Mouse (Mus musculus): Measurements from ENCODE around the gene Siae. TPM values are rescaled to one million over a fixed set of nuclear protein-coding genes. Genes with fewer than 3 reads are reported as not detected.

Siae gene
- polyA plus RNA-seq, 1 experiment from 2014 or later, result 7.8 TPM

DNA sequence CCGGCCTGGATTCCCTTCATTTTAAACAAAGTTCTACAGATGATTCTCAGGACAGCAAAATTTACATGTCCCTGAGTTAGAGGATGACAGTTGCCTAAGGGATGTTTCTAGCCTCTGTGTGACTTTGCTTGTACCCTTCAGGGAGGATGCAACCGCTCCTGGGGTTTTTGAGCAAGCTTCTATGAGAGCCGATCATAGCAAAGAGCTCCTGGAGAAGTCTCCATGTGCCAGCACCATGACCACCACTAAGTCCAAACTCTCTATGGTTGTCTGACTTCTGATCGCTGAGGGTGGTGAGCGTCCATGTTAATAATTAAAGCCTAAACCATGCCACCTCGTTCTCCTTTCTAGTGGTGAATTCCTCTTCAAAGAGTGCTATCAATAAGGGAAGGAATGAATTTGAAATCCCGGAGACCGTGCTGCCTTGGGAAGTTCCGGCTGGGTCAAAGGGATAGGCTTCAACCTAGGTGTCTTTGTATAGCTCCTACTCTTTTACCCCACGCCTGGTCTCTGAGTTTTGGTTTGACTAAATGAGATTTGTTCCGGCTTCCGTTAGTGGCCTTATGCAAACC lies 11.5 kb upstream of the Siae start:
- Histone ChIP-seq H3K9ac (0 out of 2 replicates have a peak overlapping the region, but pooled peaks have one; percentile 13), H3K9me3 (no peaks in the 10 kb centered on the region), H3K4me3 (peak overlapping the region; percentile 38), H3K27ac (no peak overlapping the region), H3K4me1 (peaks cover 37% of the 10 kb centered on the region), H3K27me3 (peaks cover 81% of the 10 kb centered on the region), H3K36me3 (no peaks in the 10 kb centered on the region), H3K4me2 (replicated peaks) (peak overlapping the region; percentile 65)
- 26% methylated on average over 12 of the region's 12 CpGs for WGBS
- ATAC-seq (ENCODE audit: low FRiP score, low read depth), result no peak

DNA sequence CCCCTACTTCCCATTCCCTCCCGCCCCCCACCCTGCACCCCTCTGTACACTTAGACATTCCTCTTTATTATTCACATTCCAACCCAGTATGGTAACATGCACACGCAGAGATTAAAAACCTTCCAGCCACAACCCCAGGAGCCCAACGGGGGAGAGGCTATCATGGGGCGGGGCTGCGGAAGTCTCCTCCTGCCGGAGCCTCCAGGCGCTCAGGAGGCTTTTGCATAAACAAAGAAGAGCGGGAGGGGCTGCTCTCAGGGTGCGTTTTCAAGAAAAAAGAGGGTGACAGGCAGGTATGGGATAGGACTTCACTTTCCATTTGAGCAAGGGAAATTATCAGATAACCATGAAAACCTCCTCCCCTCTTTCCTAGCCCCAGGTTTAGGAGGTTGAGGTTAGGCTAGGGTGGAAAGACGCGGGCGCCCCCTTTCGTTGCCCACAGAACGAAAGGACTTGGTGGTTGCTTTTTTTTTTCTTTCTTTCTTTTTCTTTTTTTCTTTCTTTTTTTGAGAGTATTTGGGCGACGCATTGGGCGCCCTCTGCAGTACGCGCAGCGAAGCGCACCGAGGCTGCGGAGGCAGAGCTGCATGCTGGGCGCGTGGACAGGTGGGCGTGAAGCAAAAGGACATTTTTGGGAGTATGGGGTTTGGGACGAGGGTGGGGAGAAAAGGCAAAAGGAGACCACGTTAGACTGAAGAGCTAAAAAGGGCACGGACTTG lies 10.9 kb upstream of the Siae start:
- peak overlapping the region; percentile 38 for H3K4me3 ChIP-seq
- H3K9me3 ChIP-seq, result no peaks in the 10 kb centered on the region
- no peak overlapping the region for H3K27ac ChIP-seq
- 0% methylated on average over 29 of the region's 29 CpGs for WGBS
- H3K4me1 ChIP-seq, result peaks cover 34% of the 10 kb centered on the region
- peaks cover 82% of the 10 kb centered on the region for H3K27me3 ChIP-seq
- peak; percentile 37 for ATAC-seq (ENCODE audit: low FRiP score, low read depth)
- H3K9ac ChIP-seq, result peak overlapping the region; percentile 13; the same call in 1 of the 2 replicates
- H3K4me2 ChIP-seq (replicated peaks), result peak overlapping the region; percentile 65
- no peaks in the 10 kb centered on the region for H3K36me3 ChIP-seq

DNA sequence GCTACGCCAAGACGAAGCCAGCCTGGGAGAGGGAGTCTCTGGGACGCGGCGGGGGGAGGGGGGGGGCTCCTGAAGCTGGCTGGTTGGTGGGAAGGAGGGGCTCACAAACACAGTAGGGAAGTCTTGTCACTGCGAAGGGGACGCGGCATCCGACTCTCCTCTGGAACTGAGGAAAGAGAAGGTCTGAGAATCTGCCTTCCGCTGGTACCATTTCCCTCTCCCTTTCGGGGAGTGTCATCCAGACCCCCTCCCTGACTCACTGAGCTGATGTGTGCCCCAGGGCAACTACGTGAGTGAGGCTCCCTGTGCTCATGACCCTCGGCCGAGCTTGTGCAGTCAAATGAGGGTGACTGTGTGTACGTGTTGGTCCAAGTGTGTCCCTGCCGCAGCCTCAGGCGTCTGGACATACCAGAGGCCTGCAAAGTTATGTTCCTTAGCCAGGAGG lies 10.3 kb upstream of the Siae start:
- H3K4me2 ChIP-seq (replicated peaks), result peak overlapping the region; percentile 65
- H3K4me1 ChIP-seq, result peaks cover 34% of the 10 kb centered on the region
- no peak overlapping the region for H3K27ac ChIP-seq
- peaks cover 82% of the 10 kb centered on the region for H3K27me3 ChIP-seq
- 5% methylated on average over 17 of the region's 17 CpGs for WGBS
- H3K36me3 ChIP-seq, result no peaks in the 10 kb centered on the region
- H3K4me3 ChIP-seq, result peak overlapping the region; percentile 38
- no peak overlapping the region; the same call in 1 of the 2 replicates for H3K9ac ChIP-seq
- ATAC-seq (ENCODE audit: low FRiP score, low read depth), result no peak
- no peaks in the 10 kb centered on the region for H3K9me3 ChIP-seq

DNA sequence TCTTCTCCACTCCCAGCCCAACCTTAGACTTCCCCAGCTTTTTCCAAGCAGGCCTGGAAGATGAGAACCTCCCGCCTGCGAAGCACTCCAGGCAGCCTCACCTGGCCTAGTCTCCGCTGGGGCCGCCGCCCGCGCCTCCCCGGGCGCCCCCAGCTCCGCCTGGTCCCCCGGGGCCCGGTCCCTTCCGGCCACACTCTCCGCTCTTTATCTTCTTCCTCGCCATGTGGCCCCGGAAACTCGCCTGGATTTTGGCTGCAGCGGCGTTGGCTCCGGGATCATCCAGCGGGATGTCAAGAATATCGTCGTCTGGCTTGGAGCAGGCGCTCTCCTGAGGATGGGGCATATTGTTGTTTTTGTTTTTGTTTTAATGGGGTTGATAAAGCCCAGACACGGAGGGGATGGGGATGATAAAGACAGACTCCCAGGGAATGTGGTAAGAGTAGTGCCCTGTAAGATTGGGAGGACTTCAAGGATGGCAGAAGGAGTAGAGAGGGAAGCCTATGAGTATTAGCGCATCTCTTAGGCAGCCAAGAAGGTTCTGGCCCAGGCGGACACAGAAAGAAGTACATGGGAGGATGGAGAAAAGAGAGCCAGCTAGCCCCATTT lies 9.5 kb upstream of the Siae start:
- Histone ChIP-seq H3K4me1 (peaks cover 34% of the 10 kb centered on the region), H3K36me3 (no peaks in the 10 kb centered on the region), H3K27ac (no peak overlapping the region), H3K4me2 (replicated peaks) (no peak overlapping the region; the same call in 1 of the 2 replicates), H3K9me3 (no peaks in the 10 kb centered on the region), H3K27me3 (peaks cover 83% of the 10 kb centered on the region), H3K9ac (no peak overlapping the region), H3K4me3 (no peak overlapping the region; the same call in 1 of the 2 replicates)
- WGBS, result 9% methylated on average over 27 of the region's 27 CpGs
- ATAC-seq (ENCODE audit: low FRiP score, low read depth), result no peak; the same call in 1 of the 2 replicates

DNA sequence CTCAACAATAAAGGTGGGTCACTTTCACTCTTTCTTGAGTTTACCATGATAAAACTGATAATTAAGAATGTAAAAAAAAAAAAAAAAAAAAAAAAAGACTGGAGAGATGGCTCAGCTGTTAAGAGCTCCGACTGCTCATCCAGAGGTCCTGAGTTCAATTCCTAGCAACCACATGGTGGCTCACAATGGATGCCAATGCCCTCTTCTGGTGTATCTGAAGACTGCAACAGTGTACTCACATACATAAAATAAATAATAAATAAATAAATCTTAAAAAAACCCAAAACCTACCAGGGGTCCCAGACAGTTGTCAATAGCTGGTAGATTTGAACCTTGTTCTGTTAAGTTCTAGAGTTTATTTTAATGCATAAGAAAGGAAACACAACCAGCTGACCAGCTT lies 8.6 kb upstream of the Siae start:
- no peak overlapping the region for H3K9ac ChIP-seq
- ATAC-seq (ENCODE audit: low FRiP score, low read depth), result no peak
- H3K27me3 ChIP-seq, result peaks cover 92% of the 10 kb centered on the region
- peaks cover 31% of the 10 kb centered on the region for H3K4me1 ChIP-seq
- no peak overlapping the region for H3K4me2 ChIP-seq (replicated peaks)
- H3K9me3 ChIP-seq, result no peaks in the 10 kb centered on the region
- H3K36me3 ChIP-seq, result no peaks in the 10 kb centered on the region
- WGBS, result 79% methylated on average over 1 of the region's 1 CpGs
- H3K4me3 ChIP-seq, result no peak overlapping the region
- no peak overlapping the region for H3K27ac ChIP-seq

DNA sequence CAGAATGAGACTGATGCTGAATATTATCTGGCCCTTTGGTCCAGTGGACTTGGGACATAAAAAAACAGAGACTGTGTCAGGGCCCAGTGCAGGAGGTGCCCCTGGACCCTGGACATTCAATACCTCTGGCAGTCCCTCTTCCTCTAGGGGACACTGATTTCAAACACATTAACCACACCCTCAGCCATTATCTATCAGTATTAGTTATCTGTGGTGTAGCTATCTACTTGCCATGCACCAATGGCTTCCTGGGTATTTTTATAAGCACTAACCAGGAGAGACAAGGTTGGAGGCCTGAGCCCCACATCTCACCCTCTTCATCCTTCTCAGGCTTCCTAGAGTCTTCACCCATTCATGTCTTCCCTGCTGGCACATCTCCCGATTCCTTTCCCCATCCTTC lies 5.1 kb upstream of the Siae start:
- Histone ChIP-seq H3K27ac (no peak overlapping the region), H3K36me3 (no peaks in the 10 kb centered on the region), H3K9me3 (no peaks in the 10 kb centered on the region), H3K4me2 (replicated peaks) (no peak overlapping the region), H3K27me3 (peaks cover 96% of the 10 kb centered on the region), H3K4me1 (peaks cover 25% of the 10 kb centered on the region), H3K9ac (no peak overlapping the region), H3K4me3 (no peak overlapping the region)
- 56% methylated on average over 1 of the region's 1 CpGs for WGBS
- ATAC-seq (ENCODE audit: low FRiP score, low read depth), result no peak

DNA sequence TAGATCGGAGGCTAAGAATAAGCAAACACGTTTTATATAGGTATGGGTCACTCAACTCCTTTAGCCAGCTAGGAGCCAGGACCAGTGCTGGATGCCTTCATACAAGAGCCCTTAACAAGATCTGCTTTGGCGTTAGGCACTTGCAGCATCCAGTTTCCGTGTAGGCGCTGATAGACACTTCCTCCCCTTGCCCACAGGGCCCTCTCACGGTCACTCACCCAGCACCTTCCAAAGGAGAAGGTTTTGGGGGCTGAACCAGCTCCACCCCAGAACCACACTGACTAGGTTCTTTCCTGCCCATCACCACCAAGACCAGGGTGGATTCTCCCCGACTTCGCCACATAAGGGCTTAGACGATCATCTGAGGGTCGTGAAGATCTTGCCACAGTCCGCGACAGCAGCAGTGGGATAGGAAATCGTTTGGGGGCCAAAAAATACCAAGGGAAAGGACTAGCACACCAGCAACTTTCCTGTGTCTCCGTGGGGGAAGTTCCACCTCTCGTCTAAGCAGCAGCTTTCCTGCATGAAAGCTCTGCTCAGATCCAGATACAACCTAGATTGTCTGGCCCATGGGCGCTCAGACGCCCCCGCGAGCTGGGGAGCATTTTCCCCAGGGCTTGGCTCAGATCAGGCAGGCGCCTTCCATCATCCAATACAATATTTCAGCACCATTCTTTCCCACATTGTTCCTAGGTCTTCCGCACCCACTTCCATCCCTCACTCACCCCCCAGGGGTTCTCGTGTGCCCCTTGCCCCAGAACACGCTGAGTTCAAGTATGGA lies 3.6 kb upstream of the Siae start:
- H3K27me3 ChIP-seq, result peaks cover 85% of the 10 kb centered on the region

DNA sequence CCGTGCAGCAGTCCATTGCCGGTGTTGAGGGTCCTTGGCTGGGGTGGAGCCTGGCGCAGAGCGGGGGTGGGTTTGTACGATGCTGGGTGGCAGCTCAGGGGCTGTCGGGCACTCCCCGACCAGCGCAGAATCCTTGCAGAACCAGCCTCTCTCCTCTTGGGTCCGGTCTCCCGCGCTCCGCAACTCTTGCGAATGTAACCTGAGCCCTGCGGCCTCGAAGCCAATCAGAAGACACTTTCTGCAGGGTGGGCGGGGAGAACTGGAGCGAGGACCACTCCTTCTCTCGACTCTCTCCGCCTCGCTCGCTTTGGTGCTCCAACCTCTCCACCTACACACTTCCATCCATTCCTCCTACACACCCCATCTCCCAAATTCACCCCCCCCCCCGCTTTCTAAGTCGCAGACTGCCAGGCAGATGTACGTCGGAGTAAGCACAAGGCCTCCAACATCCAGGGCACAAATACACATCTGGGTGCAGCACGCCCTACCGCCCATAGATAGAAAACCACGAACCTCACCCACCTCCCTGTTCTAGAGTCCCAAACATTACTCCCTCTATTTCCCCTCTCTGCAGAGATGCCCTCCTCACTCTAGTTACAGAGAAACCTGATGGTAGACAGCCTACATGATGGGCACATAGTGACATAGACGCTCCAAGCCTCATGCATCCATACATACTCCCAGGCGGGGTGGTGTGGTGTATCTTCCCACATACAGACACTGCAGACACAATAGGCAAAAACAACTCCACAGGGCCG lies 2.8 kb upstream of the Siae start, which contains the start of gene Nrgn:
Gene Nrgn (minus strand): TSS at position 369 of the 758 bp plus-strand sequence.
- no peaks in the 10 kb centered on the region for H3K36me3 ChIP-seq
- H3K27me3 ChIP-seq, result peaks cover 77% of the 10 kb centered on the region
- 4% methylated on average over 31 of the region's 31 CpGs for WGBS
- H3K9ac ChIP-seq, result peak within 1 kb of the TSS; percentile 36
- peak within 1 kb of the TSS; percentile 47 for H3K4me3 ChIP-seq
- peak within 1 kb of the TSS; percentile 82 for H3K4me2 ChIP-seq (replicated peaks)
- ATAC-seq (ENCODE audit: low FRiP score, low read depth), result peak; percentile 97
- H3K4me1 ChIP-seq, result peaks cover 28% of the 10 kb centered on the region
- no peak within 1 kb of the TSS for H3K27ac ChIP-seq
- H3K9me3 ChIP-seq, result no peaks in the 10 kb centered on the region

More for the DNA sequence above, 3.6 kb upstream of the Siae start:
- H3K27ac ChIP-seq, result no peak overlapping the region
- peak overlapping the region; percentile 82 for H3K4me2 ChIP-seq (replicated peaks)
- H3K4me3 ChIP-seq, result peak overlapping the region; percentile 47
- WGBS, result 3% methylated on average over 23 of the region's 23 CpGs
- no peak for ATAC-seq (ENCODE audit: low FRiP score, low read depth)
- no peaks in the 10 kb centered on the region for H3K36me3 ChIP-seq
- H3K4me1 ChIP-seq, result peaks cover 23% of the 10 kb centered on the region
- H3K9me3 ChIP-seq, result no peaks in the 10 kb centered on the region
- peak overlapping the region; percentile 36 for H3K9ac ChIP-seq

DNA sequence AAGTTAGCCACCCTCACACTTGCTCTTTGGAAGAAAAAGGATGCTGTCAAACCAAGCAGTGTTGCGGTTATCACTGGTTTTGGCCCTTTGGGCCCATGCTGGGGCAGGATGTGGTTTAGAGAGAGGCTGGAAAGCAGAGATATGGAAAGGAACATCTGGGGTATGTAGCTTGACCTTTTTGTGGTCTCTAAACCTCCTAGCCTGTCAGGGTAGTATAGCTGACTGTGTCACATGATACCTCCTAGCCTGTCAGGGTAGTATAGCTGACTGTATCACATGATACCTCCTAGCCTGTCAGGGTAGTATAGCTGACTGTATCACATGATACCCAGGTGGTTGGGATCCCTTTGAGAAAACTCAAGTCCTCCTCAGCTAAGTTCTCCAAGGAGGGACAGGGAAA lies 1.2 kb upstream of the Siae start:
- Histone ChIP-seq H3K4me2 (replicated peaks) (no peak overlapping the region), H3K27me3 (peaks cover 69% of the 10 kb centered on the region), H3K36me3 (no peaks in the 10 kb centered on the region), H3K4me3 (no peak overlapping the region), H3K9me3 (no peaks in the 10 kb centered on the region), H3K9ac (no peak overlapping the region), H3K4me1 (peaks cover 30% of the 10 kb centered on the region), H3K27ac (no peak overlapping the region)
- ATAC-seq (ENCODE audit: low FRiP score, low read depth), result no peak
- WGBS, result 88% methylated on average over 1 of the region's 1 CpGs

DNA sequence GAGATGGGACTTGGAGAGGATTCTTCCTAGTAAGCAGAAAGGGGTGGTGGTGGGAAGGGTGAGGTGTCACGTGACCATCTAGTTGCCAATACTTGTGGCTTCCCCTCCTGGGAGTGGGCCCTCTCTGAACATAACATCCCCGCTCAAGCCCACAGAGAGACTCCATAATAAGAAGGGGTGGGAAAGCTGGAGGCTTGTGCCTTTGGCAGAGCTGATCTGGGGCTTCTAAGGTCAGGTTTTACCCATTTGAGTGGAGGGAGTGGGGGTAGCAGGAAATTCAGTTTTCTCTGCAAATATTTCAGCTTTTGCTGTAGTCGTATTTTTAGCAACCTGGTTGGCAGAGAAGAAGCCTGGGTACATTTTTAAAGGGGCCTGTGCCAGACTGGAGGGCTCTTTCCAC lies 868 bp downstream of the Siae start:
- Histone ChIP-seq H3K4me1 (peaks cover 30% of the 10 kb centered on the region), H3K9me3 (no peaks in the 10 kb centered on the region), H3K27me3 (peaks cover 48% of the 10 kb centered on the region), H3K9ac (no peak overlapping the region), H3K27ac (no peak overlapping the region), H3K36me3 (no peaks in the 10 kb centered on the region), H3K4me3 (no peak overlapping the region), H3K4me2 (replicated peaks) (no peak overlapping the region)
- ATAC-seq (ENCODE audit: low FRiP score, low read depth), result no peak
- 71% methylated on average over 3 of the region's 3 CpGs for WGBS

DNA sequence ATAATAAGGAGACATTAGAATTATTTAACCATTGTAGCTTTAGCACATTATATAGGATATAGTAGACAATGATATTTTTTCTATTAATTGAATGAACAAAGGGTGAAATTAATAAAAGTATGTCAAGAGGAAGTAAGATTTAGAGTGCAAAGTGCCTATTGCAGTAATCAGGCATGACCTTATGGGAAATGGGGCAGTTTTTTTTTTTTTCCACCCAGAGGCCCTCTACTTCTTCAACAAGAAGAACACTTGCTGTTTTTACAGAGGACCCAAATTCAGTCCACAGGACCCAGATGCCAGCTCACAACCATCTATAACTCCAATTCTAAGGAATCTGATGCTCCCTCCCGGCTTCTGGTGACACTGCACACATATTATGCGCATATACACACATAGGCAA lies 5.1 kb downstream of the Siae start:
- no peak overlapping the region for H3K4me3 ChIP-seq
- no peak for ATAC-seq (ENCODE audit: low FRiP score, low read depth)
- no peaks in the 10 kb centered on the region for H3K9me3 ChIP-seq
- no peak overlapping the region for H3K4me2 ChIP-seq (replicated peaks)
- WGBS, result 88% methylated on average over 2 of the region's 2 CpGs
- no peaks in the 10 kb centered on the region for H3K36me3 ChIP-seq
- peaks cover 9% of the 10 kb centered on the region; the same call in 1 of the 2 replicates for H3K27me3 ChIP-seq
- H3K4me1 ChIP-seq, result peaks cover 7% of the 10 kb centered on the region
- no peak overlapping the region for H3K9ac ChIP-seq
- no peak overlapping the region for H3K27ac ChIP-seq
